Mouse (Mus musculus): ENCODE results near the gene Vmn1r4. TPM values are rescaled to one million over a fixed set of nuclear protein-coding genes. Genes with fewer than 3 reads are reported as not detected.

The Vmn1r4 gene
- polyA plus RNA-seq (2012; rRNA removed): 0.07 TPM in 1 of 2 replicates, not detected in the other

DNA sequence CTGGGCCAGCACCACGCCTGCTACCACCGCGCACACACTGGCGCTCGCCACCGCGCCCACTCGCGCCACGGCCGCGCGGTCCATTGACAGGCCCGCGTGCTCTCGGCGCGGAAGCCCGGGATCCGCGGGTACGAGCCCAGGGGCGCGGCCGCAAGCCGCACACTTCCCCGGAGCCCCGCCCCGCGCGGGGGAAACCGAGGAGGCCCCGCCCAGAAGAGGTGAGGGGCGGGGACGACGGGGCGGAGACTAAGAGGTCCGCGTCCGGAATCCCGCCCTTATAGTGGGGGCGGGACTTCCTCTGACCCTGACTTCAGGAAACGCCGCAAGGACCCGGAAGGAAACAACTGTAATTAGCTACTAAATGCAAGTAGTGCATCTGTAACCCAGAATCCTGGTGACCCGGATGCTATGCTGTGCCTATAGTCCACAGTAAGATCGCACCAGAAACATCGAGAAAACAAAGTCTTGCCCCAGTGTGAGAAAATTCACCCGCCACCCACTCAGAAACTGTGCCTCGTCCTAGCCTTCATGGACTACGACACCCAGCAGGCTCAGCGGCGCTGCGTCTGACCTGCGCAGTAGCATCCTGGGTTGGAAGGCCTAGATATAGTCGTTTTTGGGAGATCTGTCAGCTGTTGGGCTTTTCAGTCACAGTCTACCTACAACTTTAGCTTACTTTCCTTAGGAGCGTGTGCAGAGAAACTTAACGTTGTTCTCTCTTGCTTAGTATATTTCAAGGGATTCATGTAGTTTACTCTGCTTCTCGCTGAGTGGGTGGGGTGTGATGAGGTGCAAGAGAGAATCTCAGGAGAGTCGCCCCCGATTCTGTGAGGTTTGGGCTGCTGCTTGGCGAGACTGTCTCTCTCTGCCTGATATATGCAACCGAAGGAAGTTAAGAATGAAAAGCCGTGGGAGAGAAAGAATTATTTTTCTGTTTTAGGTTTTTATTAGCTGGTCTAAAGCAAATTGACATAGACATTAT is at the start of gene Vmn1r4, which contains the start of gene Nt5c3:
Vmn1r4 (plus strand) TSS at position 290 of the 982 bp plus-strand sequence.
Nt5c3 (minus strand) TSS at position 207 of the 982 bp plus-strand sequence.
- DNase-seq (ENCODE audit: low read depth, low spot score): peak; percentile 91
- 2% methylated on average over 63 of the region's 64 CpGs for WGBS

DNA sequence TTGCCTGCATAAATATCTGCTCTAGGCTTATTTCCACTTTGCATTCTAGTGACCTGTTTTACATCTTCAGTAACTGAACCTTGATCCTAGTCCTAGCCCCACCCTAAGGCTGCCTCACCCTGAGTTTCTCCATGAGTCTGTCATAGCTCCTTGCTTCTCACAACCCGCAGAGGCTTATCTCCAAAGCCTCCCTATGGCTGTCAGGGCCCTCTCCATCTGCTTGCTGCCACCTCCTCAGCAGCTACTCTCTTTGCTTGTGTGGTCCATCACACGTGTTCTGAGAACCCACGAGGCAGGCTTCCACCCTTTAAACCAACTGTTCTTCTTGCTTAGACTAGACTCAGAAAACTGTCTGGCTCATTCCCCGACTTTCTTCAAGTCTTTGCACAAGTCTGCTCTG is 46.9 kb upstream of the Vmn1r4 start:
- DNase-seq (ENCODE audit: low read depth, low spot score): peak; percentile 39
- WGBS: 48% methylated on average over 4 of the region's 4 CpGs

DNA sequence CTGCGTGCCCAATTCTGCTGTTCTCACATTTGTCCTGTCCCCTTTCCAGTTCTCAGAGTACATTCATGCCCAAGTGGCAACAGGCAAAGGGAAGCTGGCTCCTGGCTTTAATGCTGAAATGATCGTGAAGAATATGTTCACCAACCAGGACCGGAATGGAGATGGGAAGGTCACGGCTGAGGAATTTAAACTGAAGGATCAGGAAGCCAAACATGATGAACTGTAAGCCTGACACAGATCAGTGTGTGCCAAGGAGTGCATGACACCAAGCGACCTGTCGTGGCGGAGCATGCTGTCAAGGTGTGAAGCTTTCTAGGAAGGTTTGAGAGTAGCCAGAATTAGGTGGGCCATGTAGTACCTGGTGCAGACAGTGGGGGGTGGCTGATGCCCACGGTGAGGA is 45.8 kb upstream of the Vmn1r4 start:
- no peak for DNase-seq (ENCODE audit: low read depth, low spot score)
- WGBS: 91% methylated on average over 8 of the region's 8 CpGs

DNA sequence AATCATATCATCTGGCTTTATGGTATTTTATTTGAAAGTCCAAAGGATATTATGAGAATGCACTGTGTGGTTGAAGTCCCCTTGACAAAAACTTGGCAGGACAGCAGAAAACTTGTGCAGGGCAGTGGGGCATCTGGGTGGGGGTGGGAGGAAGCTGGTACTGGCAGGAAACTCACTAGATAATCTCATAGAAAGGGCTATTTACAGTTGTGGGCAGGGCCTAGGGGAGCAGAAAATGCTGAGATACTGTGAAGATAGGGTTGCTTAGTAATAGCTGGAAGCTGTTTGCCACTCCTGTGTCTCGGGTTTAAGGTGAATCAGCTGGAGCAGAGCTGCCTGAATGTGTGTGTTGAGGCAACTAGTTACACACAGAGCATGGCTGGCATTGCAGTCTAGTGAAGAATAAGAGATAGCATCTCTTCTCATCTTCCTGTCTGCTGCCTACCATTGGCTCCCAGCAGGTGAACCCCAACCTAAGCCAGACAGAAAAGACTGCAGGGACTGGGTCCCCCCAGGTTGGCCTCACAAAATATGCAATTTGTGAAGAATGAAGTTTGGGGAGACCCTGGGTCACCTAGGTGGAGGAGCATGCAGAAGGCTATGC is 44.4 kb upstream of the Vmn1r4 start:
- DNase-seq (ENCODE audit: low read depth, low spot score): no peak
- WGBS: 14% methylated on average over 1 of the region's 1 CpGs

DNA sequence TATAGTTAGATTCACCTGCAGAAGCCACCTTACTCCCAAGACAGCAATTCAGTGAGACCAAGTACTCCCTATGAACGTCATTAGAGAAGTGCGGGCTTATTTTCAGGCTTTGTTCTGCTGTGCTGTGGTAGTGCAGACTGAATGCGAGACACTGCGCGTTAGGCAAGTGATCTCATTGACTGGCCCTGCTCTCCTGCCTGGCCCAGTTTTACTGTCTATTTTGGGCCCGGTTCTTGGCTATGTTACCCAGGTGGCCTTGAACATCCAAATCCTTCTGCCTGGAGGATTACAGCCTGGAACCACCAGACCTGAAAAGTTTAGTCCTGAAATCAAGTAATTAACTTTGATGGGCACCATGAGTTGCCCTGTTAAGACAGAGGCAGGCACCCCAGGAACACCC is 35.3 kb upstream of the Vmn1r4 start:
- 87% methylated on average over 6 of the region's 6 CpGs for WGBS
- no peak for DNase-seq (ENCODE audit: low read depth, low spot score)

DNA sequence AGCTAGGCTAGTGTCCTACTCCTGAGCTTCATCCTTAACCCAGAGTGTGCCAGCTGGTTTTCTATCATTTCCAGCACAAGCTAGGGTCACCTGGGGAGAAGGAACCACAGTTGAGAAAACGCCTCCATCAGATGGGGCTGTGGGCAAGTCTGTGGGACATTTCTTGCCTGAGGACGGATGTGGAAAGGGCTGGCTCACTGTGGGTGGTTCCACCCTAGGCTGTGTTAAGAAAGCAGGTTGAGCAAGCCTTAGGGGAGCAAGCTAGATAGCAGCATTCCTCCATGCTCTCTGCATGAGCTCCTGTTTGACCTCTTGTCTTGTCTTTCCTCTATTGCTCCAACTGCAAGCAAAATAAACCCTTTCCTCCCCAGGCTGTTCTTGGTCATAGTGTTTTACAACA is 33.1 kb upstream of the Vmn1r4 start:
- WGBS: 93% methylated on average over 2 of the region's 2 CpGs
- DNase-seq (ENCODE audit: low read depth, low spot score): no peak

DNA sequence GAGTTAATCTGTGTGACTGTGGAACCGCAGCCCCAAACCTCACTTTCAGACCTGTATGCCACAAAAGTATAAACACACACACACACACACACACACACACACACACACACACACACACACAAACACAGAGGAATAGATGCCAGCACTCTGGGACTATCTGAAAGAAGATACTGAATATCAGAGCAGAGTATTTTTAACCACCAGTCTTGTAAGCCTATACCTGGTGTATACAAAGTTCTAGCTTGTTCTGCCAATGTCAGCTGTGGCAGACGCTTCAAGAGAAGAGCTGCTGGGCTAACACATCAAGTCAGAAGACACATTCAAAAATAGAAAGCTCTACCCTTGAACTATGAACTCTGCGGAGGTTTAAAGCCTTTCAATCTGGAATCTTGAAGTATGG is 24.2 kb upstream of the Vmn1r4 start:
- WGBS: 44% methylated on average over 3 of the region's 3 CpGs
- DNase-seq (ENCODE audit: low read depth, low spot score): no peak

DNA sequence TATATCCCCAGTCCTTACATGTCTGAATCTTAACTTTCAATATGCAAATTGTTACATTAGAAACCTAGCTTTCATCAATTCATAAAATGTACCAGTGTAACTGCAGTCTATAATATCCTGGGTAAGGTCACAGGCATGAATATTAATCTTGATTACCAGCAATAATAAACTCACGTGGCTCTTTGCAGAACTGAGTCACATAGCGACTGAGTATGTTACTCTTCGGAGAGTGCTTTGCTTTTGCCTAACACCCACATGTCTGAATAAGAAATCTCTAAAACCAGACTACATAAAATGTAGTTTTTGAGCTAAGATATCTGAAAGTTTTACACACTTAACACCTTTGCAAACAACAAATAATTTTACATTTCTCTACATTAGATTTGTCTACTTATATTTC is 22.5 kb upstream of the Vmn1r4 start:
- no peak for DNase-seq (ENCODE audit: low read depth, low spot score)
- WGBS: 30% methylated on average over 3 of the region's 3 CpGs

DNA sequence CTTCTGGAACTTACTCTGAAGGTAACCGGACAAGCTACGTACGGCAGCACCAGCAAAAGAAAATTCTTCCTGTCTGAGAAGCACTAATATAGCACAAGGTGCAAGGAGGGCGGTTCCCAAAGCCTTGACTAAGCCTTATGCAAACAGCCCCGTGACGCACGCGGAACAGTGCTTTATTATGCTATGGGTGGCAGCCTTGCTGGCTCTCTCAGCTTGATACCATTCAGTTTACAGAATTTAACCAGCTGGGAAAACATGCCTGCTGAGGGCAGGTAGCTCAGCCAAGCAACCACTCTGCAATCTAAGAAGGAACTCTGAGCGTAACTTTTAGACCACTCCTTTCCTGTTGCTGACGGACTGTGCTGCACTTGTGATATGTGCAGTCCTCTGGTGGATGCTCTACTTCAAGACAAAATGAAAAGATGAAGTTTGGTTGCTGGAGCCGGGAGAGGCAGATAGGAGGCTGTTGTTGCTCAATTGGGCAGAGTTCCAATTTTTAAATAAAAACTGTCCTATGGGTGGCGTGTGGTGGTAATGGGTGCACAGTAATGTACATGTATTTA is 21.9 kb upstream of the Vmn1r4 start:
- WGBS: 12% methylated on average over 12 of the region's 12 CpGs

DNA sequence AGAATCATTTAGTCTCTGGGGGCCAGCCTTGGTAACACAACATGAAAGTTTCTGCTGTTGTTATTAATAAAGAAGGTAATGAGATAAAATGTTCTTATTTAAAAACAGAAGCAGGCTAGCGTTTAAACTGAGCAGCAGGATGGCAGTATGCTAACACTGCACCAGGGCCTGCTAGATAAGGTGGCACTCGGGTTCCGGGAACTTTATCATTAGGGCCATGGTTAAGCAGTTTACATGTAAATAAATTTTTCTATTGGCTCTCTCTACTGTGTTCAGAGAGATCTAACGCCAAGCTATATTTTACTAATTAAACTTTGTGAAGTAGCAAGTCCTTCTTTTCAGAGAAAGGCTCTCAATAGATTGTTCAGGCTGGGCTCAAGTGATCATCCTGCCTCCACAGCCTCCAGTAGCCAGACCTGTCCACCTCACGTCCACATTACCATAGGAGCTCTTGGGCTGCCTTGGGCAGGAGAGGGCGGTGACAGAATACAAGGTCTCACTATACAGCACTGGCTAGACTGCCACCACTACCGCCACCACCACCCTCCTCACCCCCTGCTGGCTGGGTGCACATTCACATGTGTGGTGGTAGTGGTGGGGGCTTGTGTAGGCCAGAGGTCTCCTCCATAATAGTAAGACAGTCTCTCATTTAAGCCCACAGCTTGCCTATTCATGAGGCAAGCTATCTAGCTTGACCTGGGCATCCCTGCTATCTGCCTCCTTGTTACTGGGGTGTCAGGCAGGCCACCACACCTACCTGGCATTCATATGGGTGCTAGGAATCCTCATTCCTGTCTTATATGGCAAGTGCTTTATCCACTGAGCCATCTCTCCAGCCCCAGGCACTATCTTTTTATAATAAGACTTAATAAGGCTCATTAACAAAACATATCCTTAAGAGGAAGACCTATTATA is 21.0 kb upstream of the Vmn1r4 start:
- no peak for DNase-seq (ENCODE audit: low read depth, low spot score)
- 80% methylated on average over 7 of the region's 7 CpGs for WGBS

More for the DNA sequence above, 21.9 kb upstream of the Vmn1r4 start:
- peak; percentile 94 for DNase-seq (ENCODE audit: low read depth, low spot score)

DNA sequence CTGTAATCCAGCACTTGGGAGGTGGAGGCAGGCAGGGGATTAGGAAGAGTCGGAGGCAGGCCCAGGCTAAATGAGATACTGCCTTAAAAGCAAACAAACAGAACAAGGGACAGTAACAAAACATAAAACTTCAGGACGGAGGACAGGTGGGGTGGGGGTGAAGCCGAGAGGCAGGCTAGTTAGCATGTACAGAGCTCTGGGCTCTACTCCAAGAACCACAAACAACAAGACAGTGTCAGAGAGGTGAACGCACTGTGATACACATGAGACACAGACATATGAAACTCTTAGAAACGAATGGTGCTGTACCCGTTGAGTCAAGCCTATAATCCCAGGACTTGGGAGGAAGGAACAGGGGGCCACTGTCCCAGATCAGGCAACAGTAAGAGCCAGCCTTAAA is 20.0 kb upstream of the Vmn1r4 start:
- 11% methylated on average over 6 of the region's 6 CpGs for WGBS
- no peak for DNase-seq (ENCODE audit: low read depth, low spot score)

DNA sequence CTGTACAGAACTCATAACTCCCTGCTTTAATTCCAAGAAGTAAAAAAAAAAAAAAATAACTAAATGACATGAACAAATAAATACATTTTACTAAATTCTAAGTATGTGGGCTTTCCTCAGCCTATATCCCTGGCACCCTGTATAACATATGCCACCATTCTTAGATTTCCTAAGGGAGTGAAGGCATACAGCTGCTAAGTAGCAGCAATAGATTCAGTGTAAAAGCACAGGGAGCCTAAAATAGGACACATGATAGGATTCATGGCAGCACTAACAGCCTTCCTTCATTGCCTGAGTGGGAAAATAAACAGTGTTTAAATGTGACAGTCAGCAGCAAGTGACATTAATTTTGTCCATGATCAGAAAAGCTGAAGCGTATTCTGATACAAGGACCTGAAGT is 19.5 kb upstream of the Vmn1r4 start:
- WGBS: 69% methylated on average over 1 of the region's 1 CpGs
- DNase-seq (ENCODE audit: low read depth, low spot score): no peak

DNA sequence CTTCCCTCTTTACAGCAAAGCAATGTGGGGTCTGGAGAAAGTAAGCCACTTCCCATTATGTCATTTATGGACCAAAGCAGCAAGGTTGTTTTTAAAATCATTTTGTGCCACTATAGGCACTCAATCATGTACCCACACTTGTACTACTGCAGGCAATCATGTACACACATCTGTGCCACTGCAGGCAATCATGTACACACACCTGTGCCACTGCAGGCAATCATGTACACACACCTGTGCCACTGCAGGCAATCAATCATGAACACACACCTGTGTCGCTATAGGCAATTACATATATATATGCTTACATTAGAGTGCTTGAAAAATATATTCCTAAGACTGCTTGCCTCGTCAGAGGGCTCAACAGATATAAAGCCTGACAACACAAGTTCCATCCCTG is 18.8 kb upstream of the Vmn1r4 start:
- 42% methylated on average over 2 of the region's 2 CpGs for WGBS
- DNase-seq (ENCODE audit: low read depth, low spot score): no peak

DNA sequence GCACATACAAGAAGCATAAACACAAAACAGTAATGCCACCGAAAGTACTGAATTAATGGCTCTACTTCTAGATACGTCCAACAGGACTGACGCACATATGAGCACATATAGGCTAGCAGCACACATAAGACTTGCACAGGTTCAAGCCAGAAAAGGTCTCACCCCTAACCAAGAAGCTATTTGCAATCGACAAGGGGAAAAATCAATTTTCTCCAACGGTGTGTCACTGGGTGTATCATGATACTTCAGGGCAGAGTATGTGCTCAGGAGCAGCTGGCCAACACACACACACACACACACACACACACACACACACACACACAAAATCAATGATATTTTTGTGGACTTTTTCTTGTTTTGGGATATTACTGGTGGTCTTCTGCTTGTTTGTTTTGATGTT is 18.3 kb upstream of the Vmn1r4 start:
- 66% methylated on average over 5 of the region's 5 CpGs for WGBS
- no peak for DNase-seq (ENCODE audit: low read depth, low spot score)

DNA sequence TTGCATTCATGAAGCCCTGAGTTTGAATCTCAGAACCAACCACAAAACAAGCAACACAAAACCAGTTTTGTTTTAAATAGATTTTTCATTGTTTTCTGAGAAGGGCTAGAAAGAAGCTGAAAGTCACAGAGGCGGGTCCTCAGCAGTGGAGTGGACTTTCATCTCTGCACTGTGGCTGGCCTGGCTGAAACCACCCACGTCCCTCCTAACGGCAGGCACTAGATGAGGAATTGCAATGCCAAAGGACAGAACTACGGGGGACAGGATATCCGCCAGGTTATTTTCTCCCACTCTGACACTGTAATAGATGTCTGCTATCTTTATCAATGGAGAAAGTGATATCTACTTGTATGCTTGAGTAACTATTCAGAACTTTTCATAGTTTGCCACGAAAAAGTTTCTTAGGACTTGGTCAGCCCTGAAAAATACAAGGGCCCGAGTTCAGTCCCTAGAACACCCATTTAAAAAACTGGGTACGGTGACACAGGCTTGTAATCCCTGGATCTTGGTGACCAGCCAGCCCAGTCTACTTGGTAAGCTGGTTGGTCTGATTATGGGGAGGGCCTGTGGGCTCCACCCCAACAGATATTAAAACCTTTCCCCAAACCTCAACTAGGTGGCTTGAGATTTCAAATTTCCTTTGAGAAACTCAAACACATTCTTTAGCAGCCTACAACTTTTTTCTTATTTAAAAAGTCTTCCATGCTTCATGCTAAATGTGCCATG is 17.5 kb upstream of the Vmn1r4 start:
- WGBS: 39% methylated on average over 8 of the region's 8 CpGs
- DNase-seq (ENCODE audit: low read depth, low spot score): no peak

DNA sequence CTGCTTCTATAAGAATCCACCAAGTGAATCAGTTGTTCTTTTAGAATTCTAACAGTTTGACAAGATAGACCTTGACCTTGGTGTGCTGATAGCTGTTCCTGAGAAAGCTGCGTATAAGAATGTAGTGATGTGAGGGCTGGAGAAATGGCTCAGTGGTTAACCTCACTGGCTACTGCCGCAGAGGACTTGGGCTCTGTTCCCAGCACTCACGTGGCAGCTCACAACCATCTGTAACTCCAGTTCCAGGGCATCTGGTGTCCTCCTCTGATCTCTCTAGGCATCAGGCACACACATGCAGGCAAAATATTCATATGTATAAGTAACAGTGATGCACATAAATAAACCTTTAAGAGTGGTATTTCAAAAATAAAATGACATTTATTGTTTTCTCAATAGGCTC is 15.8 kb upstream of the Vmn1r4 start:
- no peak for DNase-seq (ENCODE audit: low read depth, low spot score)
- 77% methylated on average over 3 of the region's 3 CpGs for WGBS

DNA sequence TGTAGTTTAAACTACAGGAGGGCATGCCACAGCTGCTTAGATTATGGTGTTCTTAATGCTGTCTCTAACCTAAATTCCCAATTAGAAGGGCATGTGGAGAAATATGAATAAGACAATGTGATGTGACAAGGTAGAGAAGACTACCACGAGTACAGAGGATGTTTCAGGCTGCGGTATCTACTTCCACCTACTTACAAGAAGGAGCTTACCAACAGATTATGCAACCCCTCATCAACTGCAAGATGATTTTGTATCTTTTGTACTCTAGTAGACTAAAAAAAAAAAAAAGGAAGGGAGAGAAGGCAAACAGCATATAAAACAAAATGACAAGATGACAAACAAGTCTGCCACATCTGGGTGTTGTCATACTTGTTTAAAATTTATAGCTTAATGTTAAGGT is 15.4 kb upstream of the Vmn1r4 start:
- WGBS: 83% methylated on average over 2 of the region's 2 CpGs
- DNase-seq (ENCODE audit: low read depth, low spot score): no peak

DNA sequence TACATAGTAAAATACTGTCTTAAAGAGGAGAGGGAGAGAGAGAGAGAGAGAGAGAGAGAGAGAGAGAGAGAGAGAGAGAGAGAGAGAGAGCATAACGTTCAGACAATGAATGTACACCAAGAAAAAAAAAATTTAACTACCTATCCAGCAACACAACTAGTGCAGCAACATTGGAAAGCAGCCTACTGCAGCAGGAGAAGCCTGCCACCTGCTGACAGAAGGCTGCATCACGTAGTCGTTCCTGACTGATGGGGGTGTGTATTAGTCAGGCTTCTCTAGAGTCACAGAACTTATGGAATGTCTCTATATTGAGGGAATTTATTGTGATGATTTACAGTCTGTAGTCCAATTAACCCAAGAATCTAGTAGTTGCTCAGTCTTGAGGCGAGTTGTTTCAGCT is 14.9 kb upstream of the Vmn1r4 start:
- DNase-seq (ENCODE audit: low read depth, low spot score): no peak
- WGBS: 4% methylated on average over 4 of the region's 4 CpGs

DNA sequence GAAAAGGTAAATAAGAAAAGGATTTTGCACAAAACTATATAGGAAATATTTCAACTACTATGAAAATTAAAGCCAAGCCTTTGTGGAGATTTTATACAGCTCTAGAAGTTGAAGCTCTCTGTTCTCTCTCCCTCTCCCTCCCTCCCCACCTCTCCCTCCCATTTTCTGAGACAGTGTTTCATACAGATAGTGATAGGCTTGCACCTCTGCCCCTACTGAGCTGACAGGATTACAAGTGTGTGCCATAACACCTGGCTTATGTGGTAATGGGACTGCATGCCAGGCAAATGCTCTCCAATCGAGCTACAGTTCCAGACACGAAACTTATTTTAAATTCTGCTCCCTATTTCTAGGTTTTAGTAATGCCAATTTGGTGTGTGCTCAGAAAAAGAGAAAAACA is 12.9 kb upstream of the Vmn1r4 start:
- 78% methylated on average over 2 of the region's 2 CpGs for WGBS

More for the DNA sequence above, 12.9 kb upstream of the Vmn1r4 start:
- DNase-seq (ENCODE audit: low read depth, low spot score): no peak

Data from large intestine, adult 2 months (tissue).